Mouse (Mus musculus) adrenal gland, adult 18-20 months (tissue): ENCODE data around the gene Pdk1. TPM values are rescaled to one million over a fixed set of nuclear protein-coding genes. Genes with fewer than 3 reads are reported as not detected.
A peak's percentile ranks its signal among the peaks of the same experiment; 100 is the strongest.
"Not testable (repeated sequence)": the region's sequence is repeated elsewhere in the genome, so short reads cannot be mapped to it uniquely, and the experiment has no call there.

Experiments
- DNase-seq, 2 experiments: peaks; one replicate each; pipeline ENCODE4 v3.0.0; 2021 to 2022; ENCODE audit warnings: low spot score in 2 of 2
- total RNA-seq, 2 experiments: library from RNA; stranded (reverse); gene quantifications; 1 replicate in 1 of 2; 2 replicates in 1 of 2; pipeline ENCODE4 v1.2.3; 2021

Gene Pdk1
- total RNA-seq, 2 experiments from 2014 or later = 44.2 to 59.8 TPM

DNA sequence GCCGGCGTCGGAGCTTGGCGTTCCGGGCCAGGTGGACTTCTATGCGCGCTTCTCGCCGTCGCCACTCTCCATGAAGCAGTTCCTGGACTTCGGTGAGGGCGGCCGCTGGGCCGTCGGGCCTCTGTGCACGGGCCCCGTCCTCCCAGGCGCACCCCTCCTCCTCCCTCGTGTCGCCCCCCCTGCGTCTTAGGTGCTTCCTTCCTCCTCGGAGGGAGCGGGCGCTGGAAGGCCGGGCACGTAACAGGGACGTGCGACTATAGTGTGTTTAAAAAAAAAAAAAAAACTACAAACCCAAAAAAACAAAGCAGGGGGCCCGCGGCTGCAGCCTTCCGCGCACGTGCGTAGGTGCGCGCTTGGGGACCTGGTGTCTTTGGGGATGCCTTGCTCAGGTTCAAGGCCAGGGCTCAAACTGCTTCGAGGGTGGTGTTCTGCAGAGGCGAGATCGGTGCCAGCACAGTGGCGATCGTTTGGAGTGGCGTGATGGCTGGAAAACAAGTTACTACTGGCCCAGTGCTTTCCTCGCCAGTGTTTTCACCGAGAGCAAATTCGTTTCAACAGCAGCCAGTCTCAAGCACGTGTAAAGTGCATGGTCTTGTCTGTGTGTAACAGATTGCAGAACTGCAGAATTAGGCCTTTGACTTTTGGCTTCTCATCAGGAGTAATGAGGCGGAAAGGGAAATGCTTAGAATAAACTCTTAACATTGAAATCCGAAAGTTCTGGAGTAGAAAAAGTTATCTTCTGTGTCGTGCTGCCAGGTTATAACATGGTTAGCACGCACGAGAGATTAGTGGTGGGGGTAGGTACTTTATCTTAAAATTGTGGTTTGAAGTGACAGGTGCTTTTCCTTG lies 674 bp downstream of the Pdk1 start:
- peak in 1 of 2 experiments; percentile 18 for DNase-seq

GRCm38 (mm10) chr2:71874422-71874821 lies 1.4 kb downstream of the Pdk1 start:
- DNase-seq = no peak

GRCm38 (mm10) chr2:71874836-71875235 lies 1.8 kb downstream of the Pdk1 start:
- no peak for DNase-seq

DNA sequence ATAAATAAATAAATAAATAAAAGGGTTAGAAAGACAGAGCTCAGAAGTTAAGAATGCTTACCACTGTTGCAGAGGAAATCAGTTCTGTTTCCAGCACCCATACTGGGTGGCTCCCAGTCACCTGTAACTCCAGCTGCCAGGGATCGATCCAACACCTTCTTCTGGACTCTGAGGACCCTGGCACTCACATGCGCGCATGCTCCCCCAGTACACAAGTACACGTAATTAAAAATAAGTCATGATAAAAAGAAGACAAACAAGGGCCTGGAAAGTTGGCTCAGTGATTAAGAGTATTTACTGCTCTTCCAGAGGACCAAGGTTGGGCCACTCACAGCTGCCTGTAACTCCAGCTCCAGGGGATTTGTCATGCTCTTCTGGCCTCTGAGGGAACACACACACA lies 4.8 kb downstream of the Pdk1 start:
- no peak for DNase-seq

GRCm38 (mm10) chr2:71878441-71878840 lies 5.4 kb downstream of the Pdk1 start:
- DNase-seq = no peak

GRCm38 (mm10) chr2:71878943-71879342 lies 5.9 kb downstream of the Pdk1 start:
- DNase-seq = no peak

DNA sequence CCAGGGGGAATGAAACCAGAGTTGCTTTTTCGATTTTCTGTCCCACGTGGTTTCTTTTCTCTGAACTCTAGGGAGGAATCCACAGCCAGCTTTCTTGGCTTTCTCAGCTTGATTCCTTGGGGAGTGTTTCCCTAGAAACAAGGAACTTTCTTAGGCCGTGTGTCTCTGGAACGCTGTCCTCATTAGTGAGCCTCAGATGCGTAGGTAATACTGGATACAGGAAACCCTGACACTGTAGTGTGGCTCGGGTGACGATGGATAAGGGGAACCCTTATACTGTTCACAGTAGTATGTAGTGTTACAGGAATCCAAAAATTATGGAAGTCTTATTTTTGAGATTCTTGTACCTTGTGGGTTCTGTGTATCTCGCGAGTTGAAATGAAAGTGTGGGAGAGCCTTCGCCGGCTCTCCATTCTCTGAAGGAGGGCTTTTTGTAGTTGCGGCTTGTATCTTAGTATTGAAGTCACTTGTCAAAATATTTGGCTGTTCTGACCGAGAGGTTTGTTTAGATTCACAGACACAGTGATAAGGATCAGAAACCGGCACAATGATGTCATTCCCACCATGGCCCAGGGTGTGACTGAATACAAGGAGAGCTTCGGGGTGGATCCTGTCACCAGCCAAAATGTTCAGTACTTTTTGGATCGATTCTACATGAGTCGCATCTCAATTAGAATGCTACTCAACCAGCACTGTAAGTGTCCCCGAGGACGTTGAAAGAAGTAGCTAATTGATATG lies 10.1 kb downstream of the Pdk1 start:
- DNase-seq = no peak

- DNase-seq = no peak
Measured at GRCm38 (mm10) chr2:71887269-71887668, 14.2 kb downstream of the Pdk1 start.

DNA sequence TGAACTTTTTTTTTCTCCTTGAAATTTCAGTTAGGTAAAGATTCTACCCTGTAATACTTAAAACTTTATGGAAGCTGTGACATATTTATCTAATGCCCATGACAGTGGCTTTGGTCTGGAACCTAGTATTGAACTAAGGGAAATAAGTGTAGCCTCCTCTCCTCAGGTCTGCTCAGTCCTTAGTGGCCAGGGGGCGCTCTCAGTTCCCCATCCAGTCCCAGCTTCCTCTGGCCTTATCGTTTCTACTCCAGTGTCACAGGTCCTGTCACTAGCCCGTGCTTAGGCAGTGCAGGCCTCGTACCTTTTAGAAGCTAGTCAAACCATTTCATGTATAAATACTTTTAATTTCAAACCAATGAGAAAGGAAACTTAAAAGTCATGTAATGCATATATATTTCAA lies 15.4 kb downstream of the Pdk1 start:
- no peak for DNase-seq

DNA sequence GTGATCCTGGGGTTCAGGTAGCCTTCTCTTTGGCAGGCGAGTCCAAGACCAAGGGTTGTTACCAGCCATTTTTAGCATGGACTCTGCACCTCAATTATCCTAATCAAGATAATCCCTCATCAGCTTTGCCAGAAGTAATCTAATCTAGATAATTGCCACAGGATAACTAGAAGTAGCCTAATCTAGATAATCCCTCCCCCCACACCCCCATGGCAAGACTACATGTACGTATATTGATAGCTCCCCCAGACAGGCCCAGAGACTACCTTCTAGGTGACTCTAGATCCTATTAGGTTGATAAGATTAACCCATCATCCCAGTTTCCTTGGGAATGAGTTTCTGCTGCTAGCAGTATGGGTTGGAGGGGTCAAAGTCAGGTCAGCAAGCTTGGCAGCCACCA lies 18.5 kb downstream of the Pdk1 start:
- no peak for DNase-seq

GRCm38 (mm10) chr2:71892741-71893349 lies 19.8 kb downstream of the Pdk1 start:
- no peak for DNase-seq

DNA sequence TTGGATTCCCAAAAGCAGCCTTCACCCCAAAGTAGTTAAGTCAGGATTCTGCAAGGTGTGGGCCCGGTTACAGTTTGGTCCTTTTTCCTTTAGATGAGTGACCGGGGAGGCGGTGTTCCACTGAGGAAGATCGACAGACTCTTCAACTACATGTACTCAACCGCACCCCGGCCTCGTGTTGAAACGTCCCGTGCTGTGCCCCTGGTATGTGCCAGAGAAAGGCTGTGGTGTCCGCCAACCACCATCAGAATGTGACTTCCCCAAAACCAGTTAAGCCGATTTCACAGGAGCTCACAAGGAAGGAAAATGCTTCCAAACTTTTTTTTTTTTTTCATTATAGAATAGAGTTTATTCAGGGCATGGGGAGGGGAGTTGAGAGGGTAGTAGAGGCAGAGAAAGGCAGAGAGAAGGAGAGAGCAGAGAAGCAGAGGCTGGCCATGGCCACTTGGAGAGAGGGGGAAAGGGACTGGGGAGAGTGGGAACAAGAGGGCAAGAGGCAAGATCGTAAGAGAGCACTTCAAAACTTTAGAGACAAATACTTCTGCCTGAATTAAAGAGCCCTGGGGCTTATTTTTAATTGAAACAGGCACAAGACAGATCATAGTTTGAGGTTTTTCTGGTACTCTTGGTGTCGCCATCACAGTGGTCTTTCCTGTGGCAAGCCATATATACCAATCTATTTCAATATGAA lies 22.7 kb downstream of the Pdk1 start:
- no peak for DNase-seq

DNA sequence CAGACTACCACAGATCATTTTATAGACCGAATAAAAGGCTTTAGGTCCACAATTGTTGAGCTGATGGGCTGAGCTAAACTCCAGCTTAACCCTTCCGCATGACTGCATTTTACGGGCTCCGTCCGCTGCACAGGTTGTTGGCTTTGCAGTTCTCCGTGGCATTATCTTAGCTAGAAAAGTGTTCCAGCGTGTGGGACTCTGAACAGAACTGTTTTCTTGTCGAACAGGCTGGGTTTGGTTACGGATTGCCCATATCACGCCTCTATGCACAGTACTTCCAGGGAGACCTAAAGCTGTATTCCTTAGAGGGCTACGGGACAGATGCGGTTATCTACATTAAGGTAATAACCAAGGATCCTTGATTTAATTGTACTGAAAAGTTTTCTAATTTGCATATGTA lies 24.4 kb downstream of the Pdk1 start:
- DNase-seq = no peak

DNA sequence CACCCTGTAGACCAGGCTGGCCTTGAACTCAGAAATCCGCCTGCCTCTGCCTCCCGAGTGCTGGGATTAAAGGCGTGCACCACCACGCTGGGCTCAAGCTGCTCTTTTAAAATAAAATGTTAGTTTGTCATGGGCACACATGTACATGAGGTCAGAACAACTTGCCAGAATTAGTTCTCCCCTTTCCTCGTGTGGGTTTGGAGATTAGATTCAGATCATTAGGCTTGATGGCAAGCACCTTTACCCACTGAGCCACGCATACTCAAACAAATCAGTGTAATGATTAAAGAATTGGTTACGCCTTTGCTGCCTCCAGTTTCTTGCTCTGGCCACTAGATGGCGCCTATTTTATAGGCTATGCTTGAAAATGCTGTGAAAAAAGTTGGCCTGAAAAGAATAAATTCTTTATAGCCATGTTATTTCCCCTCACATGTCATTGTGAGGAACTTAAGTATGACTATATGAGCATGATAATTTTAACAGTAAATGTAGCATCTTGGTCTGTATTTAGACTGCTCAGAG lies 25.4 kb downstream of the Pdk1 start:
- DNase-seq = peak; percentile 26 to 28

GRCm38 (mm10) chr2:71899886-71900285 lies 26.9 kb downstream of the Pdk1 start:
- DNase-seq = no peak

DNA sequence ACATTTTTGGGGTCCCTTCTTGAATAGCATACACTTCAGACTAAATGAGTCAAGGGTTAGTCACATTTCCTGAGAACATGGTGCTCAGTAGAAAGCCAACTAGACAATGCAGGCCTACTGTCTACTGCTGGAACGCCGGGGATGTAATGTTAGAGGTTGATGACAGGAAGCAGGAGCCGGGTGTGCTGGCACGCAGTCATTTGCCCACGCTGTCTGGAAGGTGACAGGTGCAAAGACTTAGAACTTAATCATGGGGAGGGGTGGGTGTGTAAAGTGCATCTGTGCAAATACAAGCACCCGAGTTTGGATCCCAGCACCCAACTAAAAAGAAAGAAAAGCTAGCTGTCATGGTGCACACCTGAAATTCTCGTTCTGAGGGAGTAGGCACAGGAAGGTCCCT lies 32.1 kb downstream of the Pdk1 start:
- no peak for DNase-seq

DNA sequence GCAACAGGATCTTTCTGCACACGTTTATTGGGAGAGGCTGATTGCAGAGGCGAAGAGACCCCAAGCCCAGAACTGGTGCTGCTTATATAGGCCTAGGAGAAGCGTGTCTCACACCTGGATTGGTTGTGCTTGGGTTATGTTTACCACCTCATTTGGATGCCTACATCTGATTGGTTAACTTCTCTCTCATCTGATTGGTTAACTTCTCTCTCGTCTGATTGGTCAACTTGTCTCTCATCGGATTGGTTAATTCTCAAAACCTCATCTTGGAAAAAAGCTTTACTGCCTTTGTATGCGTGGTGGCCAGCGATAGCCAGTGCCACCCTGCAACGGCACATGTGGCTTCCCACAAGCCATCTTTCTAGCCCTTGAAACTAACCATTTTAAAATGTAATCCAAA lies 33.3 kb downstream of the Pdk1 start:
- not testable (repeated sequence) for DNase-seq

DNA sequence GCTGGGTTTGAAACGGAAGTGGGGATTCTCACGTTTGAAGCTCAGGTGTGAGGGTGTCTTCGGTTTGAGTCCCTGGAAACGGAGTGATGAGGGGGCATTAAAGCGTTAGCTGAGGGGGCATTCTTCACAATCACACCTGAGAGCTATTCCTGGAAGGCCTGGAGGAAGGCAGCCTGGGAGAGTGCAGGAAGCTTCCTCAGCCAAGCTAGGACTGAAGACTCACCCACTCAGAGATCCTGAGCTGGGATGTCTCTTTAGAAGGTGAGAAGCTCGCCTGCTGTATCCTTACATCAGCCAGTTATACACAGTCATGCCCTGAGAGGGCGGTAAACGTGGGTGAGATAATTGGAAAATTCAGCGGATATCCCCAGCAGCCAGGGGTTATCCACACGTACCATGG lies 40.9 kb downstream of the Pdk1 start:
- DNase-seq = no peak

DNA sequence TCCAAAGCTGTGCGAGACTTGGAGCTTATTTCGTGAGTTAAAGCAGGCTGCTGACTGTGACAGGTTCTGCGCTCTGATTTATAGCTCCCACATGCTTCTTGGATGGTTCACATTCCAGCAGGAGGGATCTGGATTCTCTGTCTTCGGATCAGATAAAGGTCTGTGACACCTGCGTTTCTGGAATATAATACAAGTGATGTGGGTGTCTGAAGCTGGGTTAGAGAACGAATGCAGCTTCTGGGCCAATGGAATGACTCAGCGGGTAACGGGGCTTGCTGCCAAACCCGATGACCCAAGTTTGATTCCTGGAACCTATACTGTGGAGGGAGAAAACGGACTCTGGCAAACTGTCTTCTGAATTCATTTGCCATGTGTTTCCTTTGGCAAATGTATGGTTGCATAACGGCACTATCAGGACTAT lies 46.2 kb downstream of the Pdk1 start:
- peak in 1 of 2 experiments; percentile 6 for DNase-seq

- DNase-seq = not testable (repeated sequence)
Measured at GRCm38 (mm10) chr2:71924931-71925330, 51.9 kb downstream of the Pdk1 start.

DNA sequence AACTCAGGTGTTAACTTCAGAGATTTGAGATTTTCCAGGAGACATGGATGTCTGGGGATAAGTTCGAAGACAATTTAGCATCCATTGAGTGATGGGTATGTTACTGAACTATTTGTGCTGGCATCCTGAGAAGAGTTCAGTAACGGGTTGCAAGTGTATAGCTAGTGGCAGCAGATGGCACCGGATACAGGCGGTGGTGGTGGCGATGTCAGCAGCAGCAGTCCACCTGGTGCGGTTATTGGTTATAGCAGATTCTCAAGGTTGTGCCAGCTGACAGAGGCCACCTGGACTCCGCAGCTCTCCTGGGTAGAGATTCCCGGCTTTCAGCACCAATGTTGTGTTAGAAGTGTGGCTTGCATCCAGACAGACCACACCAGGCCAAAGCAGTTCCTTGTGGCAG lies 61.0 kb downstream of the Pdk1 start:
- no peak for DNase-seq
